Mouse (Mus musculus) layer of hippocampus, adult 6 months (tissue): ENCODE data around the gene Bpifb3. TPM values are rescaled to one million over a fixed set of nuclear protein-coding genes. Genes with fewer than 3 reads are reported as not detected.

ENCODE experiments used
- long read RNA-seq, 2 experiments: library from polyadenylated mRNA; unstranded; transcript quantifications; one replicate each; pipeline ENCODE4 v2.0.0; 2019 to 2020
- polyA plus RNA-seq: library from polyadenylated mRNA; unstranded; fragments of <200 nt; fragmentation: Nextera tagmentation; gene quantifications from 2 replicates; pipeline ENCODE4 v1.2.3, GENCODE M21; 2021

Bpifb3 gene
- polyA plus RNA-seq, result 0.10 TPM in 1 of 2 replicates, not detected in the other
- long read RNA-seq, experiment 1, result 0 reads
- long read RNA-seq, experiment 2, result 0 reads

DNA sequence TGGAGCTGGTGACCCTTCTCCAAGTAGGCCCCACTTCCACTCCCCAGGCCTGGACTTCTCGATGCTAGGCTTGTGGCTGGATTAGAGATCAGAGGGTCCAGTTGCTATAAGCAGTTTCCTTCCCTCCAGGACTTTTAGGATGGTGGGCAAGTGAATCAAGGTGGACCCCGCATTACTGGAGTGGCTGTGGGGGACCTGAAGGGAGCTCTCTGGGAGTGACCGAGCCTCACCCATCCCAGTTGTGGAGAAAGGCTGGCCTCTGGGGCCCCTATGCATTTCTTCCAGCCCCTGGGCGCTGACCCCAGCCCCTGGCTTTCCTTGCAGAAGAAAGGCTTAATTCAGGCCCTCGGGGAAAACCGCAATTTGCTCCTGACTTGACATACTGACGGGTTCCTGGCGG, at the start of gene Bpifb3:
TSS of gene Bpifb3 (plus strand) at position 301 of the 400 bp plus-strand sequence.

GRCm38 (mm10) chr2:153870984-153871383, 47.0 kb upstream of the Bpifb3 start, which contains the start of gene Sun5:
TSS of gene Sun5 (minus strand) at chr2:153871084.

GRCm38 (mm10) chr2:153874745-153875144, 43.3 kb upstream of the Bpifb3 start, which contains the start of gene Bpifb2:
TSS of gene Bpifb2 (plus strand) at chr2:153875045.

GRCm38 (mm10) chr2:153900088-153900487, 17.9 kb upstream of the Bpifb3 start, which contains the start of gene Bpifb6:
TSS of gene Bpifb6 (plus strand) at chr2:153900388.

GRCm38 (mm10) chr2:153937843-153938242, 19.8 kb downstream of the Bpifb3 start, which contains the start of gene Bpifb4:
TSS of gene Bpifb4 (plus strand) at chr2:153938212.

DNA sequence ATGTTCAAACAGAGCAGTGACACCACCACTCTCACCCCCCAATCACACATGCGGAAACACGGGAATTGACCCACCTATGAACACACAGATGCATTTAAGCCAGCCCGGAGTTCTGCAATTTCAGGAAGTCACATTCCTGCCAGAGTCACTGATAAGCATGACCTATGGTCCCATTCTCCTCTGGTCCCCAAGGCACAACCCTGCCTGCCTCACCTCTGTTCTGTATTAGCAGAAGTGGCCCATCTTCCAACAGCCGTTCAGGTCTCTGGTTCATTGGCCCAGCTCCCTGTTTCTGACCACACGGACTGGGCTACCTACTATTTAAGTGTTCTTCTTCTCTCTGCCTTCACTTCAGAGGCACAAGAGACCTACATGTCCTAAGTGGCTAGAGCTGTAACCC, 56.6 kb downstream of the Bpifb3 start, which contains the start of gene Bpifa6:
TSS of gene Bpifa6 (plus strand) at position 364 of the 400 bp plus-strand sequence.

Other genes starting within 250 kb of the Bpifb3 start
- gene Dnmt3c, start 221.6 kb upstream of the Bpifb3 start, polyA plus RNA-seq, result not detected in 2 replicates
- gene Mapre1, start 177.0 kb upstream of the Bpifb3 start, polyA plus RNA-seq, result 102 and 104 TPM in 2 replicates
- not detected in 2 replicates for gene Efcab8, start 138.3 kb upstream of the Bpifb3 start, polyA plus RNA-seq
- gene Sun5, start 47.1 kb upstream of the Bpifb3 start, polyA plus RNA-seq, result not detected in 2 replicates
- gene Bpifb2, start 43.2 kb upstream of the Bpifb3 start, polyA plus RNA-seq, result not detected in 2 replicates
- 0.14 TPM in 1 of 2 replicates, not detected in the other for gene Bpifb6, start 17.8 kb upstream of the Bpifb3 start, polyA plus RNA-seq
- gene Bpifb4, start 20.0 kb downstream of the Bpifb3 start, polyA plus RNA-seq, result 0.06 TPM in 2 replicates
- not detected in 2 replicates for gene Bpifa6, start 56.7 kb downstream of the Bpifb3 start, polyA plus RNA-seq
- gene Bpifa2, start 90.0 kb downstream of the Bpifb3 start, polyA plus RNA-seq, result not detected in 2 replicates
- gene Bpifa3, start 212.1 kb downstream of the Bpifb3 start, polyA plus RNA-seq, result not detected in 2 replicates
- gene Bpifa1, start 224.7 kb downstream of the Bpifb3 start, polyA plus RNA-seq, result 0.13 TPM in 1 of 2 replicates, not detected in the other
- 0.13 TPM in 1 of 2 replicates, not detected in the other for gene Bpifa5, start 244.4 kb downstream of the Bpifb3 start, polyA plus RNA-seq